ENCODE assay signal across 10 mouse cellular contexts in genomic region chr4:131968873-131969272, GRCm38 (mm10). TPM values are rescaled to one million over a fixed set of nuclear protein-coding genes. Genes with fewer than 3 reads are reported as not detected.
DNase-seq lines count a peak whose midpoint lies in the region; TF ChIP-seq lines count a peak whose summit lies in the region.
"Had no signal": no experiment of that assay in that cellular context is flagged by ENCODE, and none has a peak within 500 bp of the region (broad histone marks: within the 10 kb centered on the region; RNA-seq: fewer than 3 reads in every experiment).

No protein-coding gene starts in this region.

- H3K4me1 ChIP-seq in lung, adult 2 months (ENCODE audit: control insufficient read depth, insufficient read depth, low read length): no peaks in the 10 kb centered on the region
- H3K4me1 ChIP-seq: midbrain, embryonic 12.5 days had no signal

- H3K4me3 ChIP-seq in lung, adult 2 months (replicated peaks; ENCODE audit: extremely low read depth, low read depth, low read length): no peak overlapping the region
- H3K4me3 ChIP-seq: midbrain, embryonic 12.5 days had no signal

- TF ChIP-seq CTCF in lung, adult 2 months (IDR thresholded peaks at IDR 0.05; ENCODE audit: insufficient read depth, low read length): peak; percentile 55; the same call in 1 of the 2 replicates
- TF ChIP-seq CTCF in brain, embryonic 14.5 days (IDR thresholded peaks at IDR 0.05; ENCODE audit: borderline replicate concordance, extremely low read depth, insufficient read depth, insufficient read length): peak; percentile 9; the same call in 1 of the 2 replicates

- DNase-seq in gastrocnemius, postnatal 14 days: peak; percentile 7
- no peak for DNase-seq in gastrocnemius, postnatal 4 days (ENCODE audit: low spot score in 2 of 2)
- DNase-seq in lung, adult 2 months: no peak
- DNase-seq in lung, adult 18-20 months: no peak
- DNase-seq in brain, embryonic 14.5 days (ENCODE audit: low read depth): peak; percentile 24
- peak; percentile 15 for DNase-seq in lung, postnatal 14 days
- DNase-seq in left cerebral cortex, adult 11 months (ENCODE audit: low spot score): no peak
- no peak for DNase-seq in frontal cortex, postnatal 10 days (ENCODE audit: low spot score in 2 of 2)
- DNase-seq: thymus, adult 18-20 months had no signal

- intact Hi-C loops in gastrocnemius, postnatal 14 days (cut with DNase I; ENCODE audit: low total_unique reads): loop anchor here (5.0 kb wide), 2 partner anchors 47 to 107 kb away; partner anchors contain the start of gene Tmem200b

- 88% methylated on average over 2 of the region's 2 CpGs for WGBS in lung, adult 2 months

- no peak for TF ChIP-seq POLR2A in lung, adult 2 months (IDR thresholded peaks at IDR 0.05; ENCODE audit: borderline replicate concordance, extremely low read depth, low read depth, low read length)
- TF ChIP-seq POLR2A in brain, embryonic 14.5 days (IDR thresholded peaks at IDR 0.05; ENCODE audit: borderline replicate concordance, extremely low read depth, insufficient read depth, insufficient read length, poor library complexity, severe bottlenecking): no peak

RNA-seq across cellular contexts. Expression of gene Tmem200b, which starts 47.3 kb away (rescaled TPM):
- 1 to 10 TPM; 4.5 to 5.5 TPM for total RNA-seq in gastrocnemius, postnatal 14 days (2021)
- total RNA-seq in gastrocnemius, postnatal 4 days (2021): 10 to 100 TPM in 1 of 2 experiments, 1 to 10 TPM in 1; 9.9 to 10.4 TPM
- 24.8 and 45.1 TPM in 2 replicates for polyA plus RNA-seq in lung, adult 2 months (2012; rRNA removed)
- polyA plus RNA-seq in brain, embryonic 14.5 days (2012; rRNA removed): 1.0 and 1.1 TPM in 2 replicates

Comparison
In these comparisons a context has a peak if more than half of its experiments do, and no peak if none do; other contexts are left out.
1. DNase-seq: peak in gastrocnemius, postnatal 14 days (single experiment), brain, embryonic 14.5 days (single experiment) and lung, postnatal 14 days (single experiment); none in gastrocnemius, postnatal 4 days (0 of 2), lung, adult 2 months (single experiment), lung, adult 18-20 months (0 of 2), left cerebral cortex, adult 11 months (single experiment) and frontal cortex, postnatal 10 days (0 of 2).